Mouse (Mus musculus) liver, adult 2 months (tissue): ENCODE results near the gene Itgb1.

Source experiments
- CTCF ChIP-seq: fragments of 200-500 bp; IDR thresholded peaks from 2 replicates; pipeline ENCODE4 v1.5.1; 2011; ENCODE audit warnings: low read depth, low read length, control low read depth
- POLR2A ChIP-seq: fragments of 200-500 bp; IDR thresholded peaks from 2 replicates; pipeline ENCODE4 v1.6.1; 2011; ENCODE audit warnings: low read length, control low read depth; ENCODE audit not compliant: insufficient read depth; ENCODE audit errors: extremely low read depth

DNA sequence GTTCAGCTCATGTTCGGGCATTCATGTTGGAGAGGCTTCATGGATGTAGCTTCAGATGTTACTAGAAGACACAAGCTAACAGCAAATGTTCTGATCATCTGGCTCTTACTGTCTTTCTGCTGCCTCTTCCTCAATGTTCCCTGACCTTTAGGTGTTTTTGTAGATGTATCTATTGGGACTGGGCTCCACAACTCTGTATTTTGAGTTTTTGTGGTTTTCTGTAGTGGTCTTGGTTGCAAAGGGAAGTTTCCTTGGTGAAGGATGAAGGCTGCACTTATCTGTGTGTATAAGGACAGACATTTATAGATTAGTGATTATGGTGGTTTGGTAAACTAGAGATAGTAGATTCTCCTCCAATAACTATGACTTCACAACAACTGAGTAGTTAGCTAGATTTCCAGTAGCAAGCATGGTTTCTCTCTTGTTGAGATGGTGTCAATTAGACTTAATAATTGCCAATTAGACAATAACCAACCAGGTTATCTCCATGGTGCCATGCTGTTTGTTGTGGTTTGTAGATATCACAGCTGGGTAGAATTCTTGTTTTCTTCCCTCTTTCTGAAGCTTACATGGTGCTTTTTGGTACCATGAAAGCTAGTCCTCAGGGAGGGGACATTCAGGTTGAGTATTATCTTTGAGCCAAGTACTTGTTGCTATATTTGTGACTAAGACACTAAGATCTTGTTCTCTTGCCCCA lies 11.4 kb downstream of the Itgb1 start:
- TF ChIP-seq CTCF (no peak), POLR2A (no peak)
